ENCODE assay signal across 25 mouse cellular contexts in genomic region chr7:111189731-111190130, GRCm38 (mm10).
DNase-seq lines count a peak whose midpoint lies in the region; ATAC-seq and TF ChIP-seq lines count a peak whose summit lies in the region.
"Had no signal": no experiment of that assay in that cellular context is flagged by ENCODE, and none has a peak within 500 bp of the region (broad histone marks: within the 10 kb centered on the region; RNA-seq: fewer than 3 reads in every experiment).

No protein-coding gene starts in this region.

- no peak for ATAC-seq in limb, embryonic 14.5 days (ENCODE audit: low FRiP score, low read depth)
- ATAC-seq in hindbrain, embryonic 13.5 days (ENCODE audit: low FRiP score), result no peak
- ATAC-seq: CD4-positive, CD25-positive, alpha-beta regulatory T cell, adult 4 months; forebrain, embryonic 14.5 days; forebrain, embryonic 16.5 days had no signal

- no peak overlapping the region for H3K4me2 ChIP-seq in limb, embryonic 14.5 days (replicated peaks; ENCODE audit: low read depth, low read length, severe bottlenecking)
- H3K4me2 ChIP-seq in hindbrain, embryonic 13.5 days, result no peak overlapping the region
- H3K4me2 ChIP-seq: embryonic facial prominence, embryonic 12.5 days; forebrain, embryonic 12.5 days had no signal

- peak; percentile 47 for DNase-seq in limb, embryonic 14.5 days (ENCODE audit: low spot score)
- DNase-seq in limb, embryonic 10.5 days (ENCODE audit: low spot score), result no peak
- DNase-seq in 3T3-L1 (ENCODE audit: low read depth, low spot score) (peak; percentile 27), NIH3T3 (ENCODE audit: low read depth) (peak; percentile 80)
- DNase-seq in cerebellum, adult 11 months, result no peak
- DNase-seq: adrenal gland, adult 2 months; adrenal gland, postnatal 10 days; adrenal gland, postnatal 25 days; B cell, adult 2 months; cerebellum, adult 11-12 months; cerebellum, adult 2 months; cerebellum, adult 9-10 months; cerebellum, postnatal 10 days; cerebellum, postnatal 25 days had no signal

- no peak overlapping the region for H3K27ac ChIP-seq in limb, embryonic 14.5 days (replicated peaks; ENCODE audit: low read depth, low read length)
- no peak overlapping the region for H3K27ac ChIP-seq in limb, embryonic 10.5 days
- H3K27ac ChIP-seq in hindbrain, embryonic 13.5 days, result no peak overlapping the region
- H3K27ac ChIP-seq: embryonic facial prominence, embryonic 10.5 days; embryonic facial prominence, embryonic 12.5 days; forebrain, embryonic 10.5 days; forebrain, embryonic 12.5 days had no signal

- WGBS in limb, embryonic 14.5 days, result 75% methylated on average over 4 of the region's 4 CpGs
- WGBS in limb, embryonic 10.5 days, result 89% methylated on average over 4 of the region's 4 CpGs
- 91% methylated on average over 4 of the region's 4 CpGs for WGBS in hindbrain, embryonic 13.5 days

- peaks cover 7% of the 10 kb centered on the region for H3K4me1 ChIP-seq in limb, embryonic 14.5 days (ENCODE audit: control insufficient read depth, insufficient read depth, low read length)
- peaks cover 4% of the 10 kb centered on the region for H3K4me1 ChIP-seq in limb, embryonic 10.5 days
- 0 out of 2 replicates have a peak, but pooled peaks cover 6% of the 10 kb centered on the region for H3K4me1 ChIP-seq in hindbrain, embryonic 13.5 days (replicated peaks)
- H3K4me1 ChIP-seq: embryonic facial prominence, embryonic 12.5 days; forebrain, embryonic 10.5 days; forebrain, embryonic 12.5 days had no signal

- no peaks in the 10 kb centered on the region for H3K36me3 ChIP-seq in limb, embryonic 14.5 days (ENCODE audit: control insufficient read depth, insufficient read depth, low read length)
- H3K36me3 ChIP-seq in limb, embryonic 10.5 days, result no peaks in the 10 kb centered on the region
- H3K36me3 ChIP-seq in hindbrain, embryonic 13.5 days, result no peaks in the 10 kb centered on the region
- H3K36me3 ChIP-seq: embryonic facial prominence, embryonic 10.5 days; embryonic facial prominence, embryonic 12.5 days; forebrain, embryonic 10.5 days; forebrain, embryonic 12.5 days; G1E had no signal

- H3K9ac ChIP-seq in limb, embryonic 14.5 days (ENCODE audit: low read depth, low read length, severe bottlenecking), result no peak overlapping the region
- H3K9ac ChIP-seq in hindbrain, embryonic 13.5 days, result no peak overlapping the region
- H3K9ac ChIP-seq: embryonic facial prominence, embryonic 12.5 days; forebrain, embryonic 12.5 days had no signal

- no peaks in the 10 kb centered on the region for H3K27me3 ChIP-seq in limb, embryonic 14.5 days (ENCODE audit: control insufficient read depth, insufficient read depth, low read length)
- H3K27me3 ChIP-seq in limb, embryonic 10.5 days (ENCODE audit: low read depth, poor library complexity, severe bottlenecking), result no peaks in the 10 kb centered on the region
- no peaks in the 10 kb centered on the region for H3K27me3 ChIP-seq in hindbrain, embryonic 13.5 days
- H3K27me3 ChIP-seq: CH12.LX; embryonic facial prominence, embryonic 12.5 days; forebrain, embryonic 12.5 days had no signal

- TF ChIP-seq POLR2A in limb, embryonic 14.5 days (IDR thresholded peaks at IDR 0.05; ENCODE audit: borderline replicate concordance, extremely low read depth, insufficient read depth, insufficient read length), result no peak

- no peak overlapping the region for H3K4me3 ChIP-seq in limb, embryonic 14.5 days (replicated peaks; ENCODE audit: low read length)
- H3K4me3 ChIP-seq in limb, embryonic 10.5 days, result no peak overlapping the region
- no peak overlapping the region for H3K4me3 ChIP-seq in hindbrain, embryonic 13.5 days
- H3K4me3 ChIP-seq: embryonic facial prominence, embryonic 10.5 days; embryonic facial prominence, embryonic 12.5 days; erythroblast, embryonic 14.5 days; forebrain, embryonic 10.5 days; forebrain, embryonic 12.5 days had no signal

- H3K9me3 ChIP-seq in limb, embryonic 14.5 days (ENCODE audit: control insufficient read depth, low read length), result no peaks in the 10 kb centered on the region
- no peaks in the 10 kb centered on the region for H3K9me3 ChIP-seq in limb, embryonic 10.5 days (replicated peaks)
- H3K9me3 ChIP-seq in hindbrain, embryonic 13.5 days, result no peaks in the 10 kb centered on the region
- H3K9me3 ChIP-seq: embryonic facial prominence, embryonic 10.5 days; embryonic facial prominence, embryonic 12.5 days; forebrain, embryonic 10.5 days; forebrain, embryonic 12.5 days; G1E had no signal

Comparison
In these comparisons a context has a peak if more than half of its experiments do, and no peak if none do; other contexts are left out.
1. DNase-seq: peak in limb, embryonic 14.5 days (single experiment), 3T3-L1 (single experiment) and NIH3T3 (single experiment); none in limb, embryonic 10.5 days (single experiment) and cerebellum, adult 11 months (single experiment).